Mouse (Mus musculus) splenic B cell, adult 2 months (primary cell): Measurements from ENCODE around the gene Pcsk7.

Experiments used
- DNase-seq: peaks from one replicate; pipeline ENCODE4 v3.0.0-alpha.2; 2011; ENCODE audit warnings: low read depth, low spot score
- H3K27me3 ChIP-seq: 2 replicates; pipeline ENCODE4 v1.6.1; 2012; ENCODE audit warnings: mild to moderate bottlenecking, low read length, moderate library complexity, mixed read lengths; ENCODE audit not compliant: control insufficient read depth, poor library complexity, insufficient read depth, severe bottlenecking
- H3K36me3 ChIP-seq: 2 replicates; pipeline ENCODE4 v1.6.1; 2012; ENCODE audit warnings: mild to moderate bottlenecking, low read length, moderate library complexity, mixed read lengths; ENCODE audit not compliant: control insufficient read depth, poor library complexity, insufficient read depth, severe bottlenecking

The Pcsk7 gene

GRCm38 (mm10) chr9:45929285-45929684, 23.0 kb downstream of the Pcsk7 start:
- H3K27me3 ChIP-seq, result no peaks in the 10 kb centered on the region

GRCm38 (mm10) chr9:45931958-45932357, 25.7 kb downstream of the Pcsk7 start:
- DNase-seq, result no peak
- Histone ChIP-seq H3K27me3 (no peaks in the 10 kb centered on the region), H3K36me3 (peaks cover 3% of the 10 kb centered on the region)

More at GRCm38 (mm10) chr9:45929285-45929684, 23.0 kb downstream of the Pcsk7 start:
- DNase-seq, result no peak
- H3K36me3 ChIP-seq, result peaks cover 12% of the 10 kb centered on the region

- DNase-seq, result no peak
- peaks cover 2% of the 10 kb centered on the region; the same call in 1 of the 2 replicates for H3K36me3 ChIP-seq
- H3K27me3 ChIP-seq, result no peaks in the 10 kb centered on the region
Observed at GRCm38 (mm10) chr9:45932571-45933415, 26.5 kb downstream of the Pcsk7 start.

- no peaks in the 10 kb centered on the region for H3K27me3 ChIP-seq
- H3K36me3 ChIP-seq, result peaks cover 6% of the 10 kb centered on the region
- no peak for DNase-seq
Observed at GRCm38 (mm10) chr9:45935628-45936210, 29.4 kb downstream of the Pcsk7 start, which contains the start of gene Tagln. TSS of gene Tagln (minus strand) at chr9:45936058.

GRCm38 (mm10) chr9:45936883-45937282, 30.6 kb downstream of the Pcsk7 start:
- peaks cover 11% of the 10 kb centered on the region for H3K36me3 ChIP-seq
- H3K27me3 ChIP-seq, result no peaks in the 10 kb centered on the region
- DNase-seq, result peak; percentile 75

- H3K36me3 ChIP-seq, result peaks cover 16% of the 10 kb centered on the region
- DNase-seq, result no peak
- H3K27me3 ChIP-seq, result no peaks in the 10 kb centered on the region
Observed at GRCm38 (mm10) chr9:45938088-45938487, 31.8 kb downstream of the Pcsk7 start.

GRCm38 (mm10) chr9:45938952-45939637, 32.8 kb downstream of the Pcsk7 start:
- DNase-seq, result no peak
- Histone ChIP-seq H3K27me3 (no peaks in the 10 kb centered on the region), H3K36me3 (peaks cover 20% of the 10 kb centered on the region)

- H3K36me3 ChIP-seq, result peaks cover 20% of the 10 kb centered on the region
- no peak for DNase-seq
- H3K27me3 ChIP-seq, result no peaks in the 10 kb centered on the region
Observed at GRCm38 (mm10) chr9:45939794-45940193, 33.5 kb downstream of the Pcsk7 start.

- DNase-seq, result no peak
- no peaks in the 10 kb centered on the region for H3K27me3 ChIP-seq
- H3K36me3 ChIP-seq, result peaks cover 20% of the 10 kb centered on the region
Observed at GRCm38 (mm10) chr9:45941329-45941888, 35.1 kb downstream of the Pcsk7 start.

GRCm38 (mm10) chr9:45942464-45942863, 36.2 kb downstream of the Pcsk7 start:
- Histone ChIP-seq H3K36me3 (peaks cover 20% of the 10 kb centered on the region), H3K27me3 (no peaks in the 10 kb centered on the region)
- DNase-seq, result no peak

GRCm38 (mm10) chr9:45942916-45943315, 36.6 kb downstream of the Pcsk7 start:
- Histone ChIP-seq H3K36me3 (peaks cover 20% of the 10 kb centered on the region), H3K27me3 (no peaks in the 10 kb centered on the region)
- no peak for DNase-seq

- Histone ChIP-seq H3K27me3 (no peaks in the 10 kb centered on the region), H3K36me3 (peaks cover 16% of the 10 kb centered on the region)
- no peak for DNase-seq
Observed at GRCm38 (mm10) chr9:45943628-45944505, 37.6 kb downstream of the Pcsk7 start.

GRCm38 (mm10) chr9:45944506-45945400, 38.5 kb downstream of the Pcsk7 start:
- DNase-seq, result peak; percentile 93
- Histone ChIP-seq H3K36me3 (peaks cover 17% of the 10 kb centered on the region), H3K27me3 (no peaks in the 10 kb centered on the region)
